Mouse (Mus musculus): Measurements from ENCODE around the gene Mrps12. TPM values are rescaled to one million over a fixed set of nuclear protein-coding genes. Genes with fewer than 3 reads are reported as not detected.

The Mrps12 gene
- total and polyA plus RNA-seq, 3 experiments, result 126 to 137 TPM; not detected in 1

GRCm38 (mm10) chr7:28720753-28721537 lies 20.7 kb downstream of the Mrps12 start:
- H3K4me1 ChIP-seq (ENCODE audit: control insufficient read depth in 1 of 2, insufficient read depth in 2 of 2, low read length in 2 of 2), result no peaks in the 10 kb centered on the region
- no peaks in the 10 kb centered on the region for H3K36me3 ChIP-seq (ENCODE audit: control insufficient read depth in 1 of 2, insufficient read depth in 2 of 2, low read length in 2 of 2)
- no peak for DNase-seq (ENCODE audit: low read depth, low spot score)
- H3K79me2 ChIP-seq (ENCODE audit: control insufficient read depth, insufficient read depth, low read length, poor library complexity), result no peaks in the 10 kb centered on the region
- TF ChIP-seq MXI1 (IDR thresholded peaks at IDR 0.05; ENCODE audit: low read depth, low read length), result no peak
- TF ChIP-seq MYC (IDR thresholded peaks at IDR 0.05; ENCODE audit: low read depth, low read length), result no peak
- TF ChIP-seq NELFE (IDR thresholded peaks at IDR 0.05; ENCODE audit: low read depth, low read length), result no peak
- TF ChIP-seq CTCF (IDR thresholded peaks at IDR 0.05 in 2 of 3, conservative IDR thresholded peaks at IDR 0.05 in 1 of 3; ENCODE audit: control insufficient read depth in 1 of 3, insufficient read depth in 1 of 3, low read depth in 2 of 3, low read length in 3 of 3, poor library complexity in 1 of 3, severe bottlenecking in 1 of 3), result no peak
- no peak for TF ChIP-seq POLR2AphosphoS5 (IDR thresholded peaks at IDR 0.05; ENCODE audit: borderline replicate concordance, low read depth, low read length)
- no peak for TF ChIP-seq TAL1 (IDR thresholded peaks at IDR 0.05; ENCODE audit: low read length)
- no peak overlapping the region for H3K9ac ChIP-seq (ENCODE audit: control insufficient read depth, low read depth, low read length, poor library complexity, severe bottlenecking)
- no peak overlapping the region for H3K4me3 ChIP-seq (ENCODE audit: control insufficient read depth in 1 of 2, insufficient read depth in 1 of 2, low read depth in 2 of 2, low read length in 2 of 2)
- no peaks in the 10 kb centered on the region; a peak in 1 of 4 replicates for H3K27me3 ChIP-seq (ENCODE audit: control insufficient read depth in 1 of 2, insufficient read depth in 2 of 2, low read length in 2 of 2)
- no peaks in the 10 kb centered on the region for H3K9me3 ChIP-seq (replicated peaks; ENCODE audit: insufficient read depth, low read length)
- H3K27ac ChIP-seq (ENCODE audit: control insufficient read depth, low read depth, low read length), result no peak overlapping the region

GRCm38 (mm10) chr7:28719650-28720049 lies 22.0 kb downstream of the Mrps12 start:
- no peak for DNase-seq (ENCODE audit: low read depth, low spot score)
- H3K9ac ChIP-seq (ENCODE audit: control insufficient read depth, low read depth, low read length, poor library complexity, severe bottlenecking), result no peak overlapping the region
- no peaks in the 10 kb centered on the region for H3K36me3 ChIP-seq (ENCODE audit: control insufficient read depth in 1 of 2, insufficient read depth in 2 of 2, low read length in 2 of 2)
- H3K9me3 ChIP-seq (replicated peaks; ENCODE audit: insufficient read depth, low read length), result no peaks in the 10 kb centered on the region
- H3K27ac ChIP-seq (ENCODE audit: control insufficient read depth, low read depth, low read length), result no peak overlapping the region
- no peaks in the 10 kb centered on the region; a peak in 1 of 4 replicates for H3K27me3 ChIP-seq (ENCODE audit: control insufficient read depth in 1 of 2, insufficient read depth in 2 of 2, low read length in 2 of 2)
- no peaks in the 10 kb centered on the region for H3K79me2 ChIP-seq (ENCODE audit: control insufficient read depth, insufficient read depth, low read length, poor library complexity)
- no peaks in the 10 kb centered on the region for H3K4me1 ChIP-seq (ENCODE audit: control insufficient read depth in 1 of 2, insufficient read depth in 2 of 2, low read length in 2 of 2)
- TF ChIP-seq BHLHE40 (IDR thresholded peaks at IDR 0.05; ENCODE audit: borderline replicate concordance, low read depth, low read length) (no peak), GATA1 (IDR thresholded peaks at IDR 0.05; ENCODE audit: low read depth, low read length) (no peak), TBP (IDR thresholded peaks at IDR 0.05; ENCODE audit: low read depth, low read length) (no peak), ZKSCAN1 (IDR thresholded peaks at IDR 0.05; ENCODE audit: low read depth, low read length) (no peak), USF2 (IDR thresholded peaks at IDR 0.05; ENCODE audit: borderline replicate concordance in 1 of 2, insufficient read depth in 1 of 2, low read depth in 1 of 2, low read length in 2 of 2) (no peak), TCF12 (IDR thresholded peaks at IDR 0.05; ENCODE audit: low read depth, low read length) (no peak), MYB (IDR thresholded peaks at IDR 0.05; ENCODE audit: low read depth, low read length) (no peak), NRF1 (IDR thresholded peaks at IDR 0.05; ENCODE audit: insufficient read depth, low read depth, low read length, poor library complexity, severe bottlenecking) (no peak), MXI1 (IDR thresholded peaks at IDR 0.05; ENCODE audit: low read depth, low read length) (no peak), POLR2AphosphoS2 (IDR thresholded peaks at IDR 0.05; ENCODE audit: low read length) (no peak), GABPA (IDR thresholded peaks at IDR 0.05; ENCODE audit: low read depth, low read length) (no peak), ELF1 (IDR thresholded peaks at IDR 0.05; ENCODE audit: low read depth, low read length) (no peak), TAL1 (IDR thresholded peaks at IDR 0.05; ENCODE audit: low read length) (no peak), NELFE (IDR thresholded peaks at IDR 0.05; ENCODE audit: low read depth, low read length) (no peak), USF1 (IDR thresholded peaks at IDR 0.05; ENCODE audit: low read depth, low read length) (no peak)
- H3K4me3 ChIP-seq (ENCODE audit: control insufficient read depth in 1 of 2, insufficient read depth in 1 of 2, low read depth in 2 of 2, low read length in 2 of 2), result no peak overlapping the region
